Mouse (Mus musculus) macrophage (primary cell): ENCODE results near the gene Myo1c. TPM values are rescaled to one million over a fixed set of nuclear protein-coding genes. Genes with fewer than 3 reads are reported as not detected.
A peak's percentile ranks its signal among the peaks of the same experiment; 100 is the strongest.

ENCODE experiments used
- H3K27ac ChIP-seq: fragments of 350-480 bp; formaldehyde crosslinking; 2 replicates; pipeline ENCODE4 v1.9.0; 2021
- H3K36me3 ChIP-seq: fragments of 350-480 bp; formaldehyde crosslinking; 2 replicates; pipeline ENCODE4 v1.9.0; 2021; ENCODE audit errors: inconsistent target
- H3K4me3 ChIP-seq: fragments of 350-480 bp; formaldehyde crosslinking; 2 replicates; pipeline ENCODE4 v1.9.0; 2021; ENCODE audit errors: inconsistent target
- H3K79me2 ChIP-seq: fragments of 350-480 bp; formaldehyde crosslinking; 2 replicates; pipeline ENCODE4 v1.9.0; 2021; ENCODE audit errors: inconsistent target
- WGBS: methylation state at CpG from one replicate; pipeline ENCODE4 v1.1.7; 2026; ENCODE audit warnings: inconsistent platforms; ENCODE audit not compliant: missing documents; 5-methylcytosine and 5-hydroxymethylcytosine counted together
- polyA plus RNA-seq: library from polyadenylated mRNA; stranded (reverse); fragments of 250-400 nt; gene quantifications from 3 replicates; pipeline ENCODE4 v1.2.4, GENCODE M21; 2018; ENCODE audit warnings: inconsistent platforms

Myo1c gene
- polyA plus RNA-seq, 1 experiment from 2014 or later: 62.9 TPM

DNA sequence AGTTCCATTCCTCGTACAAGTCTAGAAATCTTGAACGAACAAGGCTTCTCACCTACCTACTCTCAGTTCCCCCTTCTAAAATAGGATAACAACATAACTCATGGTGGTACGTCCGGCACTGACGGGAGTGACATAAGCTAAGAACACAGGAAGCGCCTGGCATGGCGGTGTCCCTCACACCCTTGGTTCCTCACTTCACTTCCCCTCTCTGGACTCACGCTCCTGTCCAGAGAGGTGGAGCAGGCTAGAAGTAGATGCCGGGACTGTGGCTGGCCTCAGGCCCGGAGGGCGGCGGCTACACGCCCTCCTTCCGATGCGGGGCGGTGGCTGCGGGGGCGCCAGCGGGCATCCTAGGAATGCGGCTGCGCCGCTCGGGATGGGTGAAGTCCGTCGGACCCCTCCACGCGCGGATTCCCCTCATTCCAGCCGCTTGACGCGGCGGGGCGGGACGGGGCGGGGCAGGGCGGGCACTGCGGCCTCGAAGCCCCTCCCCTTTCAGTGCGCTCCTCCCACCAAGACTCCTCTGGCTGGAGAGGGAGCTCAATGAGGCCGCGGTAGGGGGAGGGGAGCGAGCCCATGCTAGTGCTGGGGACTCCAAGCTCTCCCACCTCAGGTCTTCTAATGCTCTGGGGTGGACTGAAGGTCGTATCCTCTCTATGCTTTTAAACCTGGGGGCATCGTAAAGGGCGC is 3.6 kb downstream of the Myo1c start:
- peaks cover 13% of the 10 kb centered on the region; the same call in 1 of the 2 replicates for H3K36me3 ChIP-seq
- H3K79me2 ChIP-seq: peaks cover 45% of the 10 kb centered on the region
- H3K4me3 ChIP-seq: peak overlapping the region; percentile 80
- WGBS: 3% methylated on average over 41 of the region's 45 CpGs
- peak overlapping the region; percentile 98 for H3K27ac ChIP-seq

DNA sequence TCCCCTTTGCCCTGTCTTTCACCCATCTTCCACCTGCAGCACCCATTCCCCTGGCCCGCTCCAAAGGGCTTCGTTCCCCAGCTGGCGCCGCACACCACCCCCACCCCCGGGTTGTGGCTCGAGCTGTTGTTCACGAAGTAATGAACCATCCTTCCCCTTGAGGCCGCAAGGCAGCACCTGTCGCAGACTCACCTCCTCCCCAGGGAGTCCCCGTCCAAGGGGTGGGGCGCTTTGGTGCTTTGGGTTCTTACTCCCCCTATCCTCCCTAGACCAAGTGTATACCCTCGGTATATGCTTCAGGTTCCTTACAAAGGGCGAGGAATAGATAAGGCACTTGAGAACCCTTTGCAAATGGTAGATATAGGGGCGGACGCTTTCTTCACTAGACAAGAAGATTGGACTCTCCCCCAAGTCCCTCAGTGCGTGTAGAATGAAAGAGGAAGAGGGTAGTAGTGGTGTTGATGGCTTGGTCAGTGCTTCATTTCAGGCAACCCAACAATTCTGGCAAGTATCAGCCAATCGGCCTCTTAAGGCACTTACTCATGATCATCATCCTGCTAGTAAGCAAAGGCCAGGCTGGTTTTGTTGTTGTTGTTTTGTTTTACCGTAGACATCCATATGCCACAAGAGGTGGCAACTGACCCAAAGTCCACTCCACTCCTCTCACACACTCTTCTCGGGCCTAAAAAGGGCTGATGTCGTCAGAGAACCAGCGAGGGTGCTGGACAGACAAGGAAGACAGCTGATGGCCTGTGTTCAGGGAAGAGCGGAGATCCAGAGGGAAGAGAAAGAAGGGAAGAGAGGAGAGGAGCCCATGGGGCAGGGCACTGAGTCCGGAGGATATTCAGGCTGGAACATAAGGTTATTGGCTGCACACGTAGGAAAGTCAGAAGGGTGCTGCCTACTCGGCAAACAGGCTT is 4.4 kb downstream of the Myo1c start:
- peak overlapping the region; percentile 35 for H3K4me3 ChIP-seq
- 30% methylated on average over 25 of the region's 25 CpGs for WGBS
- H3K36me3 ChIP-seq: peaks cover 17% of the 10 kb centered on the region; the same call in 1 of the 2 replicates
- H3K27ac ChIP-seq: peak overlapping the region; percentile 95
- peaks cover 50% of the 10 kb centered on the region for H3K79me2 ChIP-seq

- peaks cover 28% of the 10 kb centered on the region for H3K36me3 ChIP-seq
- 1% methylated on average over 69 of the region's 78 CpGs for WGBS
- peaks cover 62% of the 10 kb centered on the region for H3K79me2 ChIP-seq
- peak overlapping the region; percentile 95 for H3K27ac ChIP-seq
- peak overlapping the region; percentile 66 for H3K4me3 ChIP-seq
These were observed 5.6 kb downstream of the Myo1c start for GRCm38 (mm10) chr11:75655621-75656545.

- peaks cover 69% of the 10 kb centered on the region for H3K79me2 ChIP-seq
- H3K4me3 ChIP-seq: peak overlapping the region; percentile 66
- WGBS: 76% methylated on average over 16 of the region's 20 CpGs
- H3K36me3 ChIP-seq: peaks cover 38% of the 10 kb centered on the region
- H3K27ac ChIP-seq: peak overlapping the region; percentile 58
These were observed 6.6 kb downstream of the Myo1c start for GRCm38 (mm10) chr11:75656621-75657590.

- no peak overlapping the region for H3K27ac ChIP-seq
- peaks cover 67% of the 10 kb centered on the region for H3K79me2 ChIP-seq
- peaks cover 48% of the 10 kb centered on the region for H3K36me3 ChIP-seq
- H3K4me3 ChIP-seq: no peak overlapping the region
These were observed 7.5 kb downstream of the Myo1c start for GRCm38 (mm10) chr11:75657841-75658240.

- H3K36me3 ChIP-seq: peaks cover 52% of the 10 kb centered on the region
- 95% methylated on average over 11 of the region's 13 CpGs for WGBS
- H3K79me2 ChIP-seq: peaks cover 64% of the 10 kb centered on the region
- no peak overlapping the region for H3K4me3 ChIP-seq
- H3K27ac ChIP-seq: no peak overlapping the region
These were observed 8.0 kb downstream of the Myo1c start for GRCm38 (mm10) chr11:75658311-75658710.

DNA sequence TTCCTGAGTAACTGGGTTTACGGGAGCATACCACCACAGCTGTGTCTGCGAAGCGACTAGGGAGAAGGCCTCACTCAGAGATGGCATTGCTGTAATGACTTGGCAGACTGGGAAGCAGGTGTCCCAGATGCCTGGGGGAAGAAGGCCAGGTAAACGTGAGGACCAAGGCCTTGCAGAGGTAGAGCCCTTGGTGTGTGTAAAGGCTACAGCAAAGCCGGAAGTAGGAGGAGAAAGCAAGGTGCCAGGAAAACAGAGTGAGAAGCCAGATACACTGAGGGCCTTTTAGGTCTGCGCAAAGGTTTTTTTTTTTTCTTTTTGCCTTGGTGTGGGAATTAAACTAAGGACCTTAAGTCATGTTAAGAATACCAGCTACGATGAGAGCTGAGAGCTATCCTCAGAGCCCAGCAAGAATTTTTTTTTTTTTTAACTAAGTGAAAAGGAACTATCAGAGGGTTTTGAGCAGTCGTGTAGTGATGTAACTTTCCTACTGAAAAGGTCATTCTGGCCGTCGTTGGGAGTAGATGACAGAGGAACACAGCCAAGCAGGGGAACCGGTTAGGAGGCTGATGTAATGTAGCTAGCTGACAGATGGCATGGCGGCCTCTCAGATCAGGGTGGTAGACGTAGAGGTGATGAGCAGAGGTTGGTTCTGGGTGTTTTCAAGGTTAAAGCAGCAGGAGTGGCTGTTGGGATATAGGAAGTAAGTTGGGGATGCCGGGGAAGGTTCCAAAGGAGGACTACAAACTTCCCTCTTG is 8.9 kb downstream of the Myo1c start:
- Histone ChIP-seq H3K4me3 (no peak overlapping the region), H3K36me3 (peaks cover 60% of the 10 kb centered on the region), H3K79me2 (peaks cover 64% of the 10 kb centered on the region), H3K27ac (0 out of 2 replicates have a peak overlapping the region, but pooled peaks have one; percentile 10)
- WGBS: 64% methylated on average over 14 of the region's 14 CpGs

GRCm38 (mm10) chr11:75660081-75660590 is 9.8 kb downstream of the Myo1c start:
- peaks cover 67% of the 10 kb centered on the region for H3K36me3 ChIP-seq
- no peak overlapping the region for H3K27ac ChIP-seq
- H3K79me2 ChIP-seq: peaks cover 64% of the 10 kb centered on the region
- no peak overlapping the region for H3K4me3 ChIP-seq
- WGBS: 93% methylated on average over 11 of the region's 12 CpGs

DNA sequence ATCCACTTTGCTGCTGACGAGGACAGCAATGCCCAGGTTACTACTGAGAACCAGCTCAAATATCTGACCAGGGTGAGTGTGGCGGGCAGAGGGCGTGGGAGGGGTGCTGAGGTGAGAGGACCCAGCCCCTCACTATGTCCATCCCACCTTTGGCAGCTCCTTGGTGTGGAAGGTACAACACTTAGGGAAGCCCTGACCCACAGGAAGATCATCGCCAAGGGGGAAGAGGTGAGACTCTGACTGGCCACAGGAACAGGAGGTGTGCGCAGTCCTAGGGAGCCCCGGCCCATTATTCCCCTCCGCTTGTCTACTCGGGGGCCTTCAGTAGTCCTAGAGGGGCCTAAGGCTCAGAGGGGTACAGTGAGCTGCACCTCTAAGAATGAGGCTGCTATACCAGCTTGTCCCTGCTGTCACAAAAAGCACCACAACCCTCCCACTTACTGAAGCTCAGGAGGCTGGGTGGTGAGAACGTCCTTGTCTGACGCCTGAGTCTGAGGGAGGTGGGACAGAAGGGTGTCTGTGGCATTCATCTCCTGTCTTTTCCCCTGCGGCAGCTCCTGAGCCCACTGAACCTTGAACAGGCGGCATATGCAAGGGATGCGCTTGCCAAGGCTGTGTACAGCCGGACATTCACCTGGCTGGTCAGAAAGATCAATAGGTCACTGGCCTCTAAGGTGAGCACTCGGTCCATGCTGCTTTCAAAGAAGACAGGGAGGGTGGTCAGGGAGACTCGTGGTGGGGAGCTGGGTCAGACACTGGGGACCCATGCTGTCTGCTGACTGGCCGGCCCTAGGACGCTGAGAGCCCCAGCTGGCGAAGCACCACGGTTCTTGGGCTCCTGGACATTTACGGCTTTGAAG is 10.9 kb downstream of the Myo1c start:
- WGBS: 96% methylated on average over 21 of the region's 21 CpGs
- H3K4me3 ChIP-seq: no peak overlapping the region
- H3K36me3 ChIP-seq: peaks cover 77% of the 10 kb centered on the region
- peaks cover 63% of the 10 kb centered on the region for H3K79me2 ChIP-seq
- H3K27ac ChIP-seq: no peak overlapping the region

GRCm38 (mm10) chr11:75662131-75662530 is 11.8 kb downstream of the Myo1c start:
- Histone ChIP-seq H3K27ac (no peak overlapping the region), H3K36me3 (peaks cover 87% of the 10 kb centered on the region), H3K4me3 (no peak overlapping the region), H3K79me2 (peaks cover 53% of the 10 kb centered on the region)
- WGBS: 93% methylated on average over 7 of the region's 7 CpGs

- no peak overlapping the region for H3K27ac ChIP-seq
- no peak overlapping the region for H3K4me3 ChIP-seq
- H3K36me3 ChIP-seq: peaks cover 90% of the 10 kb centered on the region
- WGBS: 95% methylated on average over 6 of the region's 6 CpGs
- H3K79me2 ChIP-seq: peaks cover 14% of the 10 kb centered on the region; the same call in 1 of the 2 replicates
These were observed 16.0 kb downstream of the Myo1c start for GRCm38 (mm10) chr11:75666296-75666695.

- Histone ChIP-seq H3K27ac (no peak overlapping the region), H3K36me3 (peaks cover 92% of the 10 kb centered on the region)
- 45% methylated on average over 3 of the region's 3 CpGs for WGBS
These were observed 18.3 kb downstream of the Myo1c start for GRCm38 (mm10) chr11:75668621-75669020.

More at GRCm38 (mm10) chr11:75668621-75669020, 18.3 kb downstream of the Myo1c start:
- Histone ChIP-seq H3K79me2 (no peaks in the 10 kb centered on the region; the same call in 1 of the 2 replicates), H3K4me3 (no peak overlapping the region)
